Mouse (Mus musculus): ENCODE data around the gene Fam43b. TPM values are rescaled to one million over a fixed set of nuclear protein-coding genes. Genes with fewer than 3 reads are reported as not detected.

The Fam43b gene
- polyA plus RNA-seq, 1 experiment from 2014 or later, result 0.12 TPM

GRCm38 (mm10) chr4:138355496-138355895 is 40.8 kb downstream of the Fam43b start:
- H3K27ac ChIP-seq (ENCODE audit: low read length), result no peak overlapping the region
- H3K9me3 ChIP-seq (ENCODE audit: low read length), result no peaks in the 10 kb centered on the region
- 79% methylated on average over 2 of the region's 2 CpGs for WGBS
- no peaks in the 10 kb centered on the region for H3K36me3 ChIP-seq (ENCODE audit: insufficient read depth, low read length)
- no peaks in the 10 kb centered on the region for H3K27me3 ChIP-seq (ENCODE audit: insufficient read depth, low read length)
- no peak overlapping the region for H3K4me2 ChIP-seq (replicated peaks; ENCODE audit: low read depth, low read length)
- no peak for ATAC-seq (ENCODE audit: low FRiP score, low TSS enrichment)
- no peak overlapping the region for H3K4me3 ChIP-seq (ENCODE audit: low read length)
- no peak overlapping the region for H3K9ac ChIP-seq (replicated peaks; ENCODE audit: low read length)
- H3K4me1 ChIP-seq (ENCODE audit: insufficient read depth, low read length), result no peaks in the 10 kb centered on the region

GRCm38 (mm10) chr4:138353438-138354171 is 42.7 kb downstream of the Fam43b start:
- Histone ChIP-seq H3K36me3 (ENCODE audit: insufficient read depth, low read length) (no peaks in the 10 kb centered on the region), H3K4me1 (ENCODE audit: insufficient read depth, low read length) (no peaks in the 10 kb centered on the region), H3K27me3 (ENCODE audit: insufficient read depth, low read length) (no peaks in the 10 kb centered on the region), H3K27ac (ENCODE audit: low read length) (no peak overlapping the region), H3K9me3 (ENCODE audit: low read length) (no peaks in the 10 kb centered on the region), H3K4me2 (replicated peaks; ENCODE audit: low read depth, low read length) (no peak overlapping the region), H3K9ac (replicated peaks; ENCODE audit: low read length) (no peak overlapping the region), H3K4me3 (ENCODE audit: low read length) (no peak overlapping the region)
- ATAC-seq (ENCODE audit: low FRiP score, low TSS enrichment), result peak; percentile 67
- WGBS, result 60% methylated on average over 10 of the region's 10 CpGs

- Histone ChIP-seq H3K27ac (ENCODE audit: low read length) (no peak overlapping the region), H3K9me3 (ENCODE audit: low read length) (no peaks in the 10 kb centered on the region), H3K4me2 (replicated peaks; ENCODE audit: low read depth, low read length) (no peak overlapping the region), H3K4me3 (ENCODE audit: low read length) (no peak overlapping the region), H3K9ac (replicated peaks; ENCODE audit: low read length) (no peak overlapping the region), H3K4me1 (ENCODE audit: insufficient read depth, low read length) (no peaks in the 10 kb centered on the region), H3K27me3 (ENCODE audit: insufficient read depth, low read length) (no peaks in the 10 kb centered on the region), H3K36me3 (ENCODE audit: insufficient read depth, low read length) (no peaks in the 10 kb centered on the region)
- WGBS, result 92% methylated on average over 6 of the region's 6 CpGs
- no peak for ATAC-seq (ENCODE audit: low FRiP score, low TSS enrichment)
Measured at GRCm38 (mm10) chr4:138352692-138353091, 43.6 kb downstream of the Fam43b start.

GRCm38 (mm10) chr4:138351821-138352220 is 44.5 kb downstream of the Fam43b start:
- no peak overlapping the region for H3K27ac ChIP-seq (ENCODE audit: low read length)
- H3K4me1 ChIP-seq (ENCODE audit: insufficient read depth, low read length), result no peaks in the 10 kb centered on the region
- H3K9ac ChIP-seq (replicated peaks; ENCODE audit: low read length), result no peak overlapping the region
- H3K4me3 ChIP-seq (ENCODE audit: low read length), result no peak overlapping the region
- WGBS, result 93% methylated on average over 5 of the region's 5 CpGs
- no peaks in the 10 kb centered on the region for H3K27me3 ChIP-seq (ENCODE audit: insufficient read depth, low read length)
- no peak overlapping the region for H3K4me2 ChIP-seq (replicated peaks; ENCODE audit: low read depth, low read length)
- no peak for ATAC-seq (ENCODE audit: low FRiP score, low TSS enrichment)
- no peaks in the 10 kb centered on the region for H3K36me3 ChIP-seq (ENCODE audit: insufficient read depth, low read length)
- H3K9me3 ChIP-seq (ENCODE audit: low read length), result no peaks in the 10 kb centered on the region

GRCm38 (mm10) chr4:138348716-138349115 is 47.6 kb downstream of the Fam43b start:
- no peak for ATAC-seq (ENCODE audit: low FRiP score, low TSS enrichment)
- WGBS, result 85% methylated on average over 7 of the region's 7 CpGs
- Histone ChIP-seq H3K36me3 (ENCODE audit: insufficient read depth, low read length) (no peaks in the 10 kb centered on the region), H3K27ac (ENCODE audit: low read length) (no peak overlapping the region), H3K27me3 (ENCODE audit: insufficient read depth, low read length) (no peaks in the 10 kb centered on the region), H3K9ac (replicated peaks; ENCODE audit: low read length) (no peak overlapping the region), H3K4me3 (ENCODE audit: low read length) (no peak overlapping the region), H3K9me3 (ENCODE audit: low read length) (no peaks in the 10 kb centered on the region), H3K4me2 (replicated peaks; ENCODE audit: low read depth, low read length) (no peak overlapping the region), H3K4me1 (ENCODE audit: insufficient read depth, low read length) (peaks cover 1% of the 10 kb centered on the region)

GRCm38 (mm10) chr4:138347280-138347679 is 49.0 kb downstream of the Fam43b start:
- Histone ChIP-seq H3K9ac (replicated peaks; ENCODE audit: low read length) (no peak overlapping the region), H3K9me3 (ENCODE audit: low read length) (no peaks in the 10 kb centered on the region), H3K4me2 (replicated peaks; ENCODE audit: low read depth, low read length) (no peak overlapping the region), H3K27ac (ENCODE audit: low read length) (no peak overlapping the region), H3K4me3 (ENCODE audit: low read length) (no peak overlapping the region), H3K27me3 (ENCODE audit: insufficient read depth, low read length) (no peaks in the 10 kb centered on the region), H3K36me3 (ENCODE audit: insufficient read depth, low read length) (no peaks in the 10 kb centered on the region), H3K4me1 (ENCODE audit: insufficient read depth, low read length) (peaks cover 8% of the 10 kb centered on the region)
- 90% methylated on average over 1 of the region's 1 CpGs for WGBS
- no peak for ATAC-seq (ENCODE audit: low FRiP score, low TSS enrichment)

- Histone ChIP-seq H3K27me3 (ENCODE audit: insufficient read depth, low read length) (no peaks in the 10 kb centered on the region), H3K36me3 (ENCODE audit: insufficient read depth, low read length) (no peaks in the 10 kb centered on the region), H3K4me2 (replicated peaks; ENCODE audit: low read depth, low read length) (no peak overlapping the region), H3K4me3 (ENCODE audit: low read length) (no peak overlapping the region), H3K27ac (ENCODE audit: low read length) (no peak overlapping the region), H3K9me3 (ENCODE audit: low read length) (no peaks in the 10 kb centered on the region), H3K4me1 (ENCODE audit: insufficient read depth, low read length) (peaks cover 8% of the 10 kb centered on the region), H3K9ac (replicated peaks; ENCODE audit: low read length) (no peak overlapping the region)
- 77% methylated on average over 9 of the region's 9 CpGs for WGBS
- no peak for ATAC-seq (ENCODE audit: low FRiP score, low TSS enrichment)
Measured at GRCm38 (mm10) chr4:138344891-138345545, 51.3 kb downstream of the Fam43b start.

Other genes with a start within 250 kb of the Fam43b start
- gene Hp1bp3, start 180.2 kb downstream of the Fam43b start, polyA plus RNA-seq (2015; fragmentation: Nextera tagmentation; extraction: Ambion mirVana), result 155 and 160 TPM in 2 replicates
- gene Sh2d5, start 146.1 kb downstream of the Fam43b start, polyA plus RNA-seq (2015; fragmentation: Nextera tagmentation; extraction: Ambion mirVana), result 0.67 and 0.76 TPM in 2 replicates
- gene Kif17, start 146.1 kb downstream of the Fam43b start, polyA plus RNA-seq (2015; fragmentation: Nextera tagmentation; extraction: Ambion mirVana), result 2.2 and 2.6 TPM in 2 replicates
- gene Ddost, start 91.8 kb downstream of the Fam43b start, polyA plus RNA-seq (2015; fragmentation: Nextera tagmentation; extraction: Ambion mirVana), result 407 and 438 TPM in 2 replicates
- 54.4 and 56.0 TPM in 2 replicates for gene Pink1, start 70.2 kb downstream of the Fam43b start, polyA plus RNA-seq (2015; fragmentation: Nextera tagmentation; extraction: Ambion mirVana)
- gene Cda, start 28.5 kb downstream of the Fam43b start, polyA plus RNA-seq (2015; fragmentation: Nextera tagmentation; extraction: Ambion mirVana), result 24.6 and 27.1 TPM in 2 replicates
- 21.5 and 22.4 TPM in 2 replicates for gene Mul1, start 38.1 kb upstream of the Fam43b start, polyA plus RNA-seq (2015; fragmentation: Nextera tagmentation; extraction: Ambion mirVana)
- gene Camk2n1, start 57.8 kb upstream of the Fam43b start, polyA plus RNA-seq (2015; fragmentation: Nextera tagmentation; extraction: Ambion mirVana), result 6.2 and 6.4 TPM in 2 replicates
- gene Vwa5b1, start 239.4 kb upstream of the Fam43b start, polyA plus RNA-seq (2015; fragmentation: Nextera tagmentation; extraction: Ambion mirVana), result 0.15 and 0.18 TPM in 2 replicates

Measured in kidney, embryonic 16.5 days (tissue).